Mouse (Mus musculus): ENCODE measurements around the gene Gfm1. TPM values are rescaled to one million over a fixed set of nuclear protein-coding genes. Genes with fewer than 3 reads are reported as not detected.
A peak's percentile ranks its signal among the peaks of the same experiment; 100 is the strongest.

The Gfm1 gene
- polyA plus RNA-seq, 1 experiment: 24.2 TPM

DNA sequence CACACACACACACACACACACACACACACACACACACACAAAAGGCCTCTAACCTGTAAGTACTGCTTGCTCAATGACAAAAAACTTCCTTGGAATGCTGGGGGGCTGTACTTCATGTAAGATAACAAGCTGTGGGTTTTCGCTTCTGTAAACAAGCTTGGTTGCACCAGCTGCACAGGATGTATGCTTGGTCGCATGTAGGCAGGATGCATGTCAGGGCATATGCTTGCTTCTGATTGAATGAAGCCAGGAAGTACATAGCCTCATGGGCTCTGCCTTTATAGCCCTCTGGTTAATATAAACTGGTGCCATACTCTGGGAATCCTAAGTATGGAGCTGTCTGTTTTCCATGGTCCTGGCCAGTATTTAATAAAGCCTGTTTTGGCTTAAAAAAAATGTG is 68.1 kb downstream of the Gfm1 start:
- DNase-seq (ENCODE audit: low read depth): no peak
- TF ChIP-seq POLR2A (IDR thresholded peaks at IDR 0.05; ENCODE audit: borderline replicate concordance, extremely low read depth, insufficient read depth, insufficient read length, poor library complexity, severe bottlenecking) (no peak), CTCF (IDR thresholded peaks at IDR 0.05; ENCODE audit: borderline replicate concordance, extremely low read depth, insufficient read depth, insufficient read length) (no peak)

DNA sequence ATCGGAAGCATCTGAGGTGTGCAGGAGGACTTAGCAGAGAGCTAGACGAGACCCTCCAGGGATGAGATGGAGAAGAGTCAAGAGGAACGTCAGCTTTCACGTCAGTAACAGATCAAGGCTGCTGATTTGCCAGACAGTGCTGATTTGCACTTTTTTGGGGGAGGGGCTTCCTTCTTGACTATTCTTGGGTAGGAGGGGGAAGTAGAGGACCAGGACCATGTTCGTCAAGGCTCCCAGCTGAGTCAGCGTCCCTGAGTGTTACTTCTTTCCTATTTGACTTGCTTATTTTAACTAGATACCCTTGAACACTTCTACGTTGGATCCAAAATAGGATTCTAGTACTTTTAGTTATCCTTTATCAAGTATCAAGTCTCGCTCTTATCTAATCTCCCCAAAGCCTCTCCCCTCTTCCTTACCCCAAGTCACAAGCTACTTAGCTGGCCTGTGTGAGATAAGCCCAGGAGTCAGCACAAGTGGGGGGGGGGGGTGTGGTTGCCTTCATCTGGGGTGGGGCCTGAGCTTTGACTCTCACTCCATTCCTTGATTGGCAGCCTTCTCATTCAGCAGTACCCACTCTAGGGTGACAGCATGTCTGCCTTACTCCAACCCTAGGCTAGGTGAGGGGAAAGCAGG is 69.0 kb downstream of the Gfm1 start:
- DNase-seq (ENCODE audit: low read depth): no peak
- TF ChIP-seq CTCF (IDR thresholded peaks at IDR 0.05; ENCODE audit: borderline replicate concordance, extremely low read depth, insufficient read depth, insufficient read length) (no peak), POLR2A (IDR thresholded peaks at IDR 0.05; ENCODE audit: borderline replicate concordance, extremely low read depth, insufficient read depth, insufficient read length, poor library complexity, severe bottlenecking) (no peak)

DNA sequence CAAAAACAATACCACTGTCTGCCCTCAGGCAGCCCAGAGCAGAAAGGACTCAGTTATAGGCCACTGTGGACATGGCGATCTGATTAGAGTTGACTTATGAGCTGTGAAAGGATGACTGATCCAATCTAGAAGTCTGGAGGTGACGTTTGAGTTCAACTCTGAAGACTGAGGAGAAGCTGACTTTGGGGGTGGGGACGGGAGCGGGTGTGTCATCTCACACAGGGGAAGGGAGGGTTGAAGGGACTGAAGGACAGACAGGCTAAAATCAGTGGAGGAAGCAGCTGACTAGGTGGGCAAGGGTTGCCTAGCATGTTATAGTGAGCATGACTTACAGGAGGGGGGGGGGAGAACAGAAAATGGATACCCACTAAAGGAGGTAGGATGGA is 69.5 kb downstream of the Gfm1 start:
- no peak for DNase-seq (ENCODE audit: low read depth)
- TF ChIP-seq POLR2A (IDR thresholded peaks at IDR 0.05; ENCODE audit: borderline replicate concordance, extremely low read depth, insufficient read depth, insufficient read length, poor library complexity, severe bottlenecking) (no peak), CTCF (IDR thresholded peaks at IDR 0.05; ENCODE audit: borderline replicate concordance, extremely low read depth, insufficient read depth, insufficient read length) (no peak)

DNA sequence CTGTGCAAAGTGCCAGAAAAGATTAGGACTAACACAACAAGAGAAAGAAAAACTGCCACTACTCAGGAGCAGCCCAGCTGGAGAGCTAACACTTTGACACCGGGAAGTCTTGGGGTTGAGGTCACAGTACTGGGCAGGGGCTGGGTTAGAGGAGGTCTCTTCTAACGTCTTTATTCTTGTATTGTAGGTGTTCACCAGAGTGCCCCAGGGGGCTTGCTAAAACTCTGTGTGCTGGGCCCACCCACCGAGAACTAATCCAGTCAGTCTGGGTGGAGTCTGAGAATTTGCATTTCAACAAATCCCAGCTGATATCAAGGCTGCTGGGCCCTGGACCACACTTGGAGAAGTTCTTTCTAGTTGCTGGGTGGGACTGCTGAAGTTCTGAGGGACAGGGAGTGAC is 74.0 kb downstream of the Gfm1 start:
- TF ChIP-seq CTCF (IDR thresholded peaks at IDR 0.05; ENCODE audit: borderline replicate concordance, extremely low read depth, insufficient read depth, insufficient read length): no peak
- TF ChIP-seq POLR2A (IDR thresholded peaks at IDR 0.05; ENCODE audit: borderline replicate concordance, extremely low read depth, insufficient read depth, insufficient read length, poor library complexity, severe bottlenecking): no peak
- peak; percentile 6 for DNase-seq (ENCODE audit: low read depth)

DNA sequence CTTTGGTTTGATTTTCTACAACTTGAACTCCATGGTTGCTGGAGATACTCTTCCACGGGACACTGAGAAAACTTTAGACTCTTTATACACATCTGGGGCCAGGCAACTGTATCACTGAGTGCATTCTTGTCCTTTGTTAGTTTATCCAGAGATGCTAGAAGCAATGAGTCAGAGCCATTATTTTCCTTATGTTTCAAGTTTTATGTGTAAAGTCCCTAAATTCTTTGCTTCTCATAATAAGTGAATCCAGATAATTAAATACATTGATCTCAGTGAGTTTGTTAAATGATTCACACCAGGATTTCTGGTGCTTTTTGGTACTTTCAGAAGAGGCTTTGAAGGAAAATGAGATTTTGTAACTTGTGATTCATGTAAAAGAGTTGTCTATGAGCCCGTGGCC is 75.4 kb downstream of the Gfm1 start:
- no peak for DNase-seq (ENCODE audit: low read depth)
- TF ChIP-seq POLR2A (IDR thresholded peaks at IDR 0.05; ENCODE audit: borderline replicate concordance, extremely low read depth, insufficient read depth, insufficient read length, poor library complexity, severe bottlenecking) (no peak), CTCF (IDR thresholded peaks at IDR 0.05; ENCODE audit: borderline replicate concordance, extremely low read depth, insufficient read depth, insufficient read length) (no peak)

DNA sequence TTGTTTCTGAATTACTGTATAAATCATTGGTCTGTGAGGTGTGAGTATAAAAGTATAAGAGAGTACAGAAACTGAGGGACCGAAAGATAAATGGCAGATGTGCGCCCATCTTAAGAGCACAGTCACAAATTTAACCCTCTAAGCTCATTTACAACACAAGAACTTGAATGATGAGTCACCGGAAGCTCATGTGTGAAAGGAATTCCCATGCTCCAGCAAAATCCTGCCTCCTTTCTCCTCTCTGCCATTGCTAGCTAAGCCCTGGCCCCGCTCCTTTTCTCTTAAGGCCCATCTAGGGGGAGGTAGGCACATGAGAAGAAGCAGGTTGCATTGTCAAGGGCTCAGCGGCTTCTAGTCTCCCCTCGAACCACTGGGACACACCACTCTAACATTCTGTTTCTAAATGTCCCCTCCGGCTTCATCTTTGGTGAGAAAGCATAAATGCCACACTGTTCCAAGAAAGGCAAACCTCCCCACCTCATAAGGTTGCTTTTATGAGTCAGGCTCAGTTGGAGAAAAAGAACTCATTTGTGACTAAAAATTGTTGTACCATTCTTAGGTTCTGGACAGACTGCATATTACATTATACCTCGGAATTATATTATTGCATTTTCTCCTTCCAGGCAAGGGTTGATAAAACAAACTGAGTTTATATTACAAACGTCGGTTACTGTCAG is 78.5 kb downstream of the Gfm1 start:
- DNase-seq (ENCODE audit: low read depth): no peak
- TF ChIP-seq POLR2A (IDR thresholded peaks at IDR 0.05; ENCODE audit: borderline replicate concordance, extremely low read depth, insufficient read depth, insufficient read length, poor library complexity, severe bottlenecking) (no peak), CTCF (IDR thresholded peaks at IDR 0.05; ENCODE audit: borderline replicate concordance, extremely low read depth, insufficient read depth, insufficient read length) (no peak)

DNA sequence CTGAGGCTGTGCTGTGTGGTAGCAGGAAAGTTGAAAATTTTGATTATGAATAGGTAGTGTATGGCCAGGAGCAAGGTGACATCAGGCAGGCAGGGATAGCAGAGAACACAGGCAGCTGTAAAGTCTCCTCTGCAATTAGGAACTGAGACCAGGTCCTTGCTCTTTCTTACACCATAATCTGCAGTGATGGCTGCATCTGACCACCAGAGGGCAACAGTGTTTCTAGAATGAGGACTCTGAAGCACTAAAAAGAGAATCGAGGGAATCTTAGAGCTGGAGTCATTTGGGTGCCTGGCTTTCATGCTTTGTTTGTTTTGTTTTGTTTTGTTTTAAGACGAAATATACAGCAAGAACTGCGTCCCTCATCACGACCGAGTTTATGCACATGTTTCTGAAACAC is 82.9 kb downstream of the Gfm1 start:
- TF ChIP-seq POLR2A (IDR thresholded peaks at IDR 0.05; ENCODE audit: borderline replicate concordance, extremely low read depth, insufficient read depth, insufficient read length, poor library complexity, severe bottlenecking) (no peak), CTCF (IDR thresholded peaks at IDR 0.05; ENCODE audit: borderline replicate concordance, extremely low read depth, insufficient read depth, insufficient read length) (peak; percentile 84; the same call in 1 of the 2 replicates)

DNA sequence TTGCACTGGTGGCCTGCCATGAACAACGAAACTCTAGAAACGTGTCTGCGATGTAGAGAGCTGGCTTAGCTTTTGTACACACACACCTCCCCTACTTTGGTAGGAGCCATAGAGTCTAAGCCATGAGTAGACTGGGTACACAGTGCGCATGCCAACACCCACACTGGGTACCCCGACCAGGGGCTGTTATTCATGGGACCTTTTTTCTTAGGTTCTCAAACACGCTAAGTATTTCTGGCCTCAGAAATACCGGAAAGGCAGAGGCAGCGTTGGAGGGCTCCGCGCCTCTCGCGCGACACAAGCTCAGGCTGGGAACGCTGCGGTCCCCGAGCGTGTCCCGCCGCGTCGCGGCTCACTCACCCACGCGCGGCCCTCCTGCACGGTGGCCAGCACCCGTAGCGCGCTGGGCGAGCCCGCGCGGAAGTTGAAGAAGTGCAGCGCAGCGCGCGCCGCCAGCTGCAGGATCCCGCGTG is 84.9 kb downstream of the Gfm1 start:
- DNase-seq (ENCODE audit: low read depth): peak; percentile 41
- no peak for TF ChIP-seq CTCF (IDR thresholded peaks at IDR 0.05; ENCODE audit: borderline replicate concordance, extremely low read depth, insufficient read depth, insufficient read length)
- TF ChIP-seq POLR2A (IDR thresholded peaks at IDR 0.05; ENCODE audit: borderline replicate concordance, extremely low read depth, insufficient read depth, insufficient read length, poor library complexity, severe bottlenecking): no peak

More for the DNA sequence above, 82.9 kb downstream of the Gfm1 start:
- DNase-seq (ENCODE audit: low read depth): peak; percentile 90

DNA sequence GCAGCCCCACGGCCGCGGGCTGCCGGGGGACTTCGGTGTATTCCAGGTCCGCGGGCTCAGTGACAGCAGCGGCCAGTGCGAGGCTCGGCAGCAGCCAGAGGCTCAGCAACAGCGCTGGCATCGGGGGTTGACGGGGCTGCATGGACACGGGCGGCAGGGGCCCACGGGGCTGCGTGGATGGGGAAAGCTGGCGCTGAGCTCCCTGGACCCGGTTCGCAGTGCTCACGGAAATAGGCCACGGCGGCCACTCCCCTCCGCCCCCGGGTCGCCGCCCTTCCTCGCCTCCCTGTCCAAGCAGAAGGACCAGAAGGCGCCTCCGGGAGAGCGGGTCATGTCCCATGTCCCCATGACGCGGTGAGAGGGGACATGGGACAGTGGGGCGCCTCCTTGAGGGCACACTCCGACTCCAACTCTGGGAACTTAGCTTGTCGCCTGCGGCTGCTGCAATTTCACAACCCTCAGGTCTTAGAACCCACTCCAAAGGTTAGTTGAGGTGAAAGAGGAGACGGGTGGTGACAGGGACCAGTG is 85.4 kb downstream of the Gfm1 start, which contains the start of gene Rarres1:
Gene Rarres1 (minus strand): TSS at position 250 of the 528 bp plus-strand sequence.
- TF ChIP-seq CTCF (IDR thresholded peaks at IDR 0.05; ENCODE audit: borderline replicate concordance, extremely low read depth, insufficient read depth, insufficient read length): peak; percentile 26; the same call in 1 of the 2 replicates
- TF ChIP-seq POLR2A (IDR thresholded peaks at IDR 0.05; ENCODE audit: borderline replicate concordance, extremely low read depth, insufficient read depth, insufficient read length, poor library complexity, severe bottlenecking): no peak
- DNase-seq (ENCODE audit: low read depth): peak; percentile 24

DNA sequence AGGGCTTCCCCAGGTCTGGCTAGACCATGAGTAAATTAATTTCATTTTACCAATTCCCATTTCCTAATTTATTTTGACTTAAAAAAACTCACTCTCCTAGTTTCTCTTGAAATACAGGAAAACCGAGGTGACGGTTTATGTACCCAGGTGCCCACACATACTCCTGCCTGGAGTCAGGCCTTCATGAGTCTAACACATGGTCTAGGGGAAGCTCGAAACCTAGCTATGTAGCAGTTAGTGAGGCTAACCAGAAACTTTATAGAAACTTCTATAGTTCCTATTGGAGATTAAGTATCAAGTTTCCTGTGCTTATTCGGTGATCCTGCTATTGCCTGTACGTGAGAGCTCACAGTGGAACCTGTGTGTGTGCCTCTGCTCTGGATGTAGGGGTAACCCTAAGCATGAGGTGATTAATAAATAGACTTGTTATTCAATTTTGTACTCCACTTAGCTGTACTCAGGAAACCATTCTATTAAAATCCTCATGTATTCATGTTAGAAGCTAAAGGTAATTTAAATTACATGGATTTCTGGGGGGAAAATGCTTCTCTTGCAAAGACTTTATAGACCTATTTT is 90.8 kb downstream of the Gfm1 start:
- DNase-seq (ENCODE audit: low read depth): no peak
- no peak for TF ChIP-seq CTCF (IDR thresholded peaks at IDR 0.05; ENCODE audit: borderline replicate concordance, extremely low read depth, insufficient read depth, insufficient read length)
- no peak for TF ChIP-seq POLR2A (IDR thresholded peaks at IDR 0.05; ENCODE audit: borderline replicate concordance, extremely low read depth, insufficient read depth, insufficient read length, poor library complexity, severe bottlenecking)

DNA sequence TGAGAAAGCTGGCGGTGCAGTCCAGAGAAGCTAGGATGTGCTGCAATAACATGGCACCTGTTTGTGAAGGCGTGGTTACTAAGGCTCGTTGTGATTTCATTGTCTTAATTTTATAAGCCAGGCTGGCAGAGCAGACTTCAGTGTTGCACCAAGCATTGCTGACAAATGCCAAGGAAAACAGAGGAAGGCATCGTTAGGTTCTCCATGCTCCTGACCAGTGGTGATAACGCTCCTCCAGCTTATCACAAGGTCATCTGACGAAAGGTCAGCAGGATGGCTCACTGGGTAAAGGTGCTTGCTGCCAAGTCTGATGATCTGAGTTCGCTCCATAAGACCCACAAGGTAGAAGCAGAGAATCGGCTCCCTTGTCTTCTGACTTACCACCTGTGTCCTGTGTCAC is 92.8 kb downstream of the Gfm1 start:
- TF ChIP-seq CTCF (IDR thresholded peaks at IDR 0.05; ENCODE audit: borderline replicate concordance, extremely low read depth, insufficient read depth, insufficient read length): no peak
- TF ChIP-seq POLR2A (IDR thresholded peaks at IDR 0.05; ENCODE audit: borderline replicate concordance, extremely low read depth, insufficient read depth, insufficient read length, poor library complexity, severe bottlenecking): no peak
- no peak for DNase-seq (ENCODE audit: low read depth)

All from brain, embryonic 14.5 days (tissue).